Mouse (Mus musculus): ENCODE measurements at regions not wholly inside any gene's neighbourhood (a gene's known extent, or its start where the extent isn't known, plus 50 kb on each side); places are given as distances from the start of the nearest gene placed in this dataset.

GRCm38 (mm10) chr17:15179411-15179951 lies 138.1 kb upstream of the Gm3448 start:
- Histone ChIP-seq H3K4me3 (ENCODE audit: low read depth, low read length) (no peak overlapping the region), H3K4me2 (ENCODE audit: low read depth, low read length) (no peak overlapping the region), H3K27ac (replicated peaks; ENCODE audit: low read depth, low read length) (no peak overlapping the region), H3K4me1 (ENCODE audit: control insufficient read depth, insufficient read depth, low read length) (no peaks in the 10 kb centered on the region), H3K36me3 (ENCODE audit: control insufficient read depth, insufficient read depth, low read length) (no peaks in the 10 kb centered on the region), H3K9ac (ENCODE audit: low read depth, low read length) (no peak overlapping the region), H3K9me3 (ENCODE audit: control insufficient read depth, low read length) (no peaks in the 10 kb centered on the region), H3K27me3 (replicated peaks; ENCODE audit: control insufficient read depth, insufficient read depth, low read length) (no peaks in the 10 kb centered on the region; the same call in 1 of the 2 replicates)
- peak; percentile 33 for DNase-seq (ENCODE audit: low spot score)
- WGBS, result 62% methylated on average over 4 of the region's 4 CpGs
- no peak for ATAC-seq (ENCODE audit: low read depth)

- DNase-seq (ENCODE audit: low spot score), result no peak
- Histone ChIP-seq H3K4me3 (ENCODE audit: low read depth, low read length) (no peak overlapping the region), H3K4me1 (ENCODE audit: control insufficient read depth, insufficient read depth, low read length) (no peaks in the 10 kb centered on the region), H3K4me2 (ENCODE audit: low read depth, low read length) (no peak overlapping the region), H3K27me3 (replicated peaks; ENCODE audit: control insufficient read depth, insufficient read depth, low read length) (no peaks in the 10 kb centered on the region; the same call in 1 of the 2 replicates), H3K9me3 (ENCODE audit: control insufficient read depth, low read length) (no peaks in the 10 kb centered on the region), H3K36me3 (ENCODE audit: control insufficient read depth, insufficient read depth, low read length) (no peaks in the 10 kb centered on the region), H3K27ac (replicated peaks; ENCODE audit: low read depth, low read length) (no peak overlapping the region), H3K9ac (ENCODE audit: low read depth, low read length) (no peak overlapping the region)
- ATAC-seq (ENCODE audit: low read depth), result no peak
- 84% methylated on average over 3 of the region's 3 CpGs for WGBS
Observed at GRCm38 (mm10) chr17:15177390-15177789, 136.1 kb upstream of the Gm3448 start.

GRCm38 (mm10) chr17:15174354-15174953 lies 133.1 kb upstream of the Gm3448 start:
- no peak overlapping the region for H3K27ac ChIP-seq (replicated peaks; ENCODE audit: low read depth, low read length)
- ATAC-seq (ENCODE audit: low read depth), result no peak
- H3K9ac ChIP-seq (ENCODE audit: low read depth, low read length), result no peak overlapping the region
- DNase-seq (ENCODE audit: low spot score), result no peak
- no peak overlapping the region for H3K4me2 ChIP-seq (ENCODE audit: low read depth, low read length)
- H3K4me1 ChIP-seq (ENCODE audit: control insufficient read depth, insufficient read depth, low read length), result no peaks in the 10 kb centered on the region
- H3K4me3 ChIP-seq (ENCODE audit: low read depth, low read length), result no peak overlapping the region
- H3K9me3 ChIP-seq (ENCODE audit: control insufficient read depth, low read length), result no peaks in the 10 kb centered on the region
- 67% methylated on average over 9 of the region's 9 CpGs for WGBS
- H3K36me3 ChIP-seq (ENCODE audit: control insufficient read depth, insufficient read depth, low read length), result no peaks in the 10 kb centered on the region
- no peaks in the 10 kb centered on the region for H3K27me3 ChIP-seq (replicated peaks; ENCODE audit: control insufficient read depth, insufficient read depth, low read length)

GRCm38 (mm10) chr17:15167927-15168326 lies 126.6 kb upstream of the Gm3448 start:
- H3K4me1 ChIP-seq (ENCODE audit: control insufficient read depth, insufficient read depth, low read length), result no peaks in the 10 kb centered on the region
- no peak overlapping the region for H3K27ac ChIP-seq (replicated peaks; ENCODE audit: low read depth, low read length)
- H3K36me3 ChIP-seq (ENCODE audit: control insufficient read depth, insufficient read depth, low read length), result no peaks in the 10 kb centered on the region
- no peak overlapping the region for H3K9ac ChIP-seq (ENCODE audit: low read depth, low read length)
- ATAC-seq (ENCODE audit: low read depth) (no peak), DNase-seq (ENCODE audit: low spot score) (no peak)
- H3K4me2 ChIP-seq (ENCODE audit: low read depth, low read length), result no peak overlapping the region
- H3K4me3 ChIP-seq (ENCODE audit: low read depth, low read length), result no peak overlapping the region
- H3K9me3 ChIP-seq (ENCODE audit: control insufficient read depth, low read length), result no peaks in the 10 kb centered on the region
- 90% methylated on average over 3 of the region's 3 CpGs for WGBS
- H3K27me3 ChIP-seq (replicated peaks; ENCODE audit: control insufficient read depth, insufficient read depth, low read length), result no peaks in the 10 kb centered on the region

GRCm38 (mm10) chr17:15157693-15158333 lies 116.5 kb upstream of the Gm3448 start:
- Histone ChIP-seq H3K27ac (replicated peaks; ENCODE audit: low read depth, low read length) (no peak overlapping the region), H3K9ac (ENCODE audit: low read depth, low read length) (no peak overlapping the region), H3K4me1 (ENCODE audit: control insufficient read depth, insufficient read depth, low read length) (no peaks in the 10 kb centered on the region), H3K9me3 (ENCODE audit: control insufficient read depth, low read length) (no peaks in the 10 kb centered on the region), H3K4me3 (ENCODE audit: low read depth, low read length) (no peak overlapping the region), H3K36me3 (ENCODE audit: control insufficient read depth, insufficient read depth, low read length) (no peaks in the 10 kb centered on the region), H3K4me2 (ENCODE audit: low read depth, low read length) (no peak overlapping the region), H3K27me3 (replicated peaks; ENCODE audit: control insufficient read depth, insufficient read depth, low read length) (no peaks in the 10 kb centered on the region)
- DNase-seq (ENCODE audit: low spot score) (no peak), ATAC-seq (ENCODE audit: low read depth) (no peak)
- 61% methylated on average over 5 of the region's 5 CpGs for WGBS

GRCm38 (mm10) chr17:15152996-15153735 lies 111.8 kb upstream of the Gm3448 start:
- no peak overlapping the region for H3K4me3 ChIP-seq (ENCODE audit: low read depth, low read length)
- H3K27ac ChIP-seq (replicated peaks; ENCODE audit: low read depth, low read length), result no peak overlapping the region
- no peaks in the 10 kb centered on the region for H3K27me3 ChIP-seq (replicated peaks; ENCODE audit: control insufficient read depth, insufficient read depth, low read length)
- DNase-seq (ENCODE audit: low spot score) (peak; percentile 7), ATAC-seq (ENCODE audit: low read depth) (no peak)
- H3K4me2 ChIP-seq (ENCODE audit: low read depth, low read length), result no peak overlapping the region
- H3K9me3 ChIP-seq (ENCODE audit: control insufficient read depth, low read length), result no peaks in the 10 kb centered on the region
- 75% methylated on average over 7 of the region's 7 CpGs for WGBS
- H3K4me1 ChIP-seq (ENCODE audit: control insufficient read depth, insufficient read depth, low read length), result no peaks in the 10 kb centered on the region
- no peak overlapping the region for H3K9ac ChIP-seq (ENCODE audit: low read depth, low read length)
- no peaks in the 10 kb centered on the region for H3K36me3 ChIP-seq (ENCODE audit: control insufficient read depth, insufficient read depth, low read length)

GRCm38 (mm10) chr17:15152477-15152876 lies 111.1 kb upstream of the Gm3448 start:
- H3K4me2 ChIP-seq (ENCODE audit: low read depth, low read length), result no peak overlapping the region
- H3K4me1 ChIP-seq (ENCODE audit: control insufficient read depth, insufficient read depth, low read length), result no peaks in the 10 kb centered on the region
- no peaks in the 10 kb centered on the region for H3K36me3 ChIP-seq (ENCODE audit: control insufficient read depth, insufficient read depth, low read length)
- H3K27me3 ChIP-seq (replicated peaks; ENCODE audit: control insufficient read depth, insufficient read depth, low read length), result no peaks in the 10 kb centered on the region
- ATAC-seq (ENCODE audit: low read depth) (no peak), DNase-seq (ENCODE audit: low spot score) (no peak)
- WGBS, result 32% methylated on average over 7 of the region's 7 CpGs
- H3K9me3 ChIP-seq (ENCODE audit: control insufficient read depth, low read length), result no peaks in the 10 kb centered on the region
- no peak overlapping the region for H3K9ac ChIP-seq (ENCODE audit: low read depth, low read length)
- no peak overlapping the region for H3K4me3 ChIP-seq (ENCODE audit: low read depth, low read length)
- no peak overlapping the region for H3K27ac ChIP-seq (replicated peaks; ENCODE audit: low read depth, low read length)

- Histone ChIP-seq H3K27me3 (replicated peaks; ENCODE audit: control insufficient read depth, insufficient read depth, low read length) (no peaks in the 10 kb centered on the region), H3K4me3 (ENCODE audit: low read depth, low read length) (no peak overlapping the region), H3K27ac (replicated peaks; ENCODE audit: low read depth, low read length) (no peak overlapping the region), H3K36me3 (ENCODE audit: control insufficient read depth, insufficient read depth, low read length) (no peaks in the 10 kb centered on the region), H3K4me2 (ENCODE audit: low read depth, low read length) (no peak overlapping the region), H3K9me3 (ENCODE audit: control insufficient read depth, low read length) (no peaks in the 10 kb centered on the region), H3K9ac (ENCODE audit: low read depth, low read length) (no peak overlapping the region), H3K4me1 (ENCODE audit: control insufficient read depth, insufficient read depth, low read length) (no peaks in the 10 kb centered on the region)
- 58% methylated on average over 3 of the region's 3 CpGs for WGBS
- ATAC-seq (ENCODE audit: low read depth) (no peak), DNase-seq (ENCODE audit: low spot score) (no peak)
Observed at GRCm38 (mm10) chr17:15151695-15152094, 110.4 kb upstream of the Gm3448 start.

Measured in embryonic facial prominence, embryonic 14.5 days (tissue).